Mouse (Mus musculus): ENCODE data around the gene 1700003H04Rik.

Gene 1700003H04Rik

DNA sequence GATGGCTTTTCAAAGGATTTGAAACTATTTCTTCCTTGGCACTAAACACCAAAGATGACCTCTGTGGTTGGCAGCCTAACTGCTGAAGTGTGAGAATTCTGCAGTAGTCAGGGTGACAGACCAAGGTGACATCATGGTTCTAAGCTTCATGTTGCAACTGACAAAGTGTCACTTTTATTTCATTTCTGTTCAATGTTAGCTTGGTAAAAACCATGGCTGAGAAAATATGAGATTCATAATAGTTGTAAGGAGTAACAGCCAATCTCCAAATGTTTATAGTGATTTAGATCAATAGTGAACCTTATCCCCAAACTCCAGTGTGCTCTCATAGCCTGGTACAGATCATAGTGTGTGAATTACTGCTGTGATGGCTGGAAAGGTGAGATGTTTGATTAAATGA, at the start of gene 1700003H04Rik:
Gene 1700003H04Rik, minus strand, starts transcription at position 101 of the 400 bp plus-strand sequence.
- DNase-seq: no peak

DNA sequence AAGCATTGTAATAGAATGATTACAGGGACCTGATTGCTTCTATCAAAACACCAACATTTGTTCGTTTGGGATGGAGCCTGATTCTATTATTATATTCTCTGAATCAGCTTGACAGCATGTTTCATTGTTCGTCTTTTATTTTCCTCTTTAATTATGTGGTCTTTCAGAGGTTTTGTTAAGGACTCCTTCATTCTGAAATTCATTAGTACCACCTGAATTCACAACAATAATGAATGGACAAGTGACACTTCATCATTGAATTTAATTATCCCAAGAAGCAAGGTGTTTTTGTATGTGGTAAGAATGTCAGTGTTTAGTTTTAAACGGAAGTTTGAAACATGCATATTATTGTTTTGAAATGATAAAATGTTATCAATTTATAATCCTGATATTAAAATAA, 42.1 kb upstream of the 1700003H04Rik start:
- DNase-seq: no peak

DNA sequence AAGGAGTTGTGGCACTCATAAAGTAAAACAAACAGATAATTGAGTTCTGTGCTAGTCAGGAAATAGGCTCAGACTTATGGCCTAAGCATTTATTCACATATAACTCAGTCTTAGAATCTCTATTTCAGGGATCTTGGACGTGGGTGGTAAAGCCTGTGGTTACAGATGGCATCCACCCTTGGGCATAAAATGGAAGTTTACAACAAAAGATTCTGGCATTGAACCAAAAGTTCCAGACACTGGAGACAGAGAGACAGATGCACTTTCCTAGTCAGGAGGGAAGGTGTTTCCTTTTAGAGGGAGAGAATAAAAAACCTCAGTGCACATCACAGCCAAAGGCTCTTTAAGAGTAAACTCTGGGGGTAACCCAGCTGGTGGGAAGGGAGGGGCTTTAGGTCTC, 32.4 kb upstream of the 1700003H04Rik start:
- DNase-seq: no peak

DNA sequence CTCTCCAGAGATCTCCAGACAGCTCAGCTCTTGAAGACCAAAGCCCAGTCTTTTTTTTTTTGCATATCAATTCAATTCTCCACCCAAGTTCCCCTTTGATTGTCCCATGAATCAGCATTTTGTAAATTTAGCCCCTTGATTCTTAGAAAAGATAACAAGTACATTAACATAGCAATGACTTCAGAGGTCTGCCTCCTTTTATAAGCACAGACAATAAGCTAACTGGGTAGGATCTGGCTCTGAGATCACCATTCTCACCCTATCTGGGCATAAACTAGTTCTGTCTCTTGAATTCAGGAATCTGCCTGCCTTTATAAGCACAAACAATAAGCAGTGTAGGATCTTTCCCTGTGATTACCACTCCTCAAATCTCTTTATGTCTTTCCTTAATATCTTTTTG, 29.1 kb upstream of the 1700003H04Rik start:
- DNase-seq: no peak

DNA sequence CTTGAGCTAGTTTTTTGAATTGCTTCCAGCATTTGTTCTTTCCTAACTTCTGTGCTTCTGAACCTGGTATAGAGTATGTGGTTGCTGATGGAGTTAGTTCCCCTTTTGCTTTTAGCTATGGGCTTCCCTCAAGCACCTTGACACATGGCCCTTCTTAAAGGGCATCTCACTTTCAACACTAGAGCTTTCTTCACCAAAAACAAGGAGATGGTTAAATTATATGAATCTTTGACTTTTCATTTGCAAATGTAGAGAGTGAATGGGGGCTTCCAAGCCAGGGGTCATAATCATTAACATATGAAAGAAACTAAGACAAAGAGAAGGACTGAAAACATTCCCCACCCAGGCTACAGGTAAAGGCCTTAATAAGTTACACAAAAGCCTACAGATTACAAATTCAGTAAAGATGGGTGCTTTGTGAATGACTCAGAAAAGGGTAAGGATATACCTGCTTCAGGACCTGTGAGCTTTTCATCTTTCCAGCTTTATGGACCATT, 25.2 kb upstream of the 1700003H04Rik start:
- no peak for DNase-seq

DNA sequence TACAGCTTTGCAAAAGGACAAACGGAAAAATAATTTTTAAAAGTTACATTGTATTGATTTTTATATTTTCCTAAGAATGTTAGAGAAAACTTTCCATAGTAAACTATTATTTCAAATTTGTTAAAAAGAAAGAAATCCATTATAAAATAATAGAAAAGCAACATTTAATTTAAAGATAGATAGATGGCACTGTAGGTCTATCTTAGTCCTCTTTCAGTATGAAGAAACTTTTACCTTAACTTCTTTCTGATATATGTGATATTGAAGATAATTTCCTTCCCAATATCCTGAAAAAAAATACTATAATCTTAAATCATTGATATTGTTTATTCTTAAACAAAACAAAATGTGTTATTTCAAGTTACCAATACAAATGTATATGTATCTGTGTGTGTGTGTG, 24.6 kb upstream of the 1700003H04Rik start:
- no peak for DNase-seq

GRCm38 (mm10) chr3:124597789-124598188, 16.9 kb upstream of the 1700003H04Rik start:
- no peak for DNase-seq

GRCm38 (mm10) chr3:124587534-124587933, 6.6 kb upstream of the 1700003H04Rik start:
- peak; percentile 5 for DNase-seq

GRCm38 (mm10) chr3:124585761-124586160, 4.9 kb upstream of the 1700003H04Rik start:
- DNase-seq: no peak

GRCm38 (mm10) chr3:124557317-124557716, 23.6 kb downstream of the 1700003H04Rik start:
- no peak for DNase-seq

DNA sequence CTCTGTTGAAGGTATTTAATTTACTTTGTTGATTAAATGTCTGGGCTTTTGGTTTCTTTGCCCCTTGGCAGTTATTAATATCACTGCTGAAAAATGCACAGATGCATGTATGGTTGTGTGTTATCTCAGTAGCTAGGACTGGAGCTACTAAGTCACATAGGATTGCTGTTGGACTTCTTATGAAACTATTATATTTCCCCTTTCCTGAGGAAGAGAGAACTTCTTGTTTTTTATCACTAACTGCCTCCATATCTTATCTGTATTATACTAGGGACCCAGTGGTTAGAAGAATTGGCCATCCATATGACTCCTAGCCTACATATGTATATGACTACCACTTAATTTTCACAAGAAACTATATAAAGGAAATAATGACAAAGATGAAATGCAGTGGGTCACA, 24.9 kb downstream of the 1700003H04Rik start:
- no peak for DNase-seq

GRCm38 (mm10) chr3:124555092-124555491, 25.8 kb downstream of the 1700003H04Rik start:
- no peak for DNase-seq

- DNase-seq: no peak
These were observed 32.0 kb downstream of the 1700003H04Rik start for GRCm38 (mm10) chr3:124548898-124549297.

GRCm38 (mm10) chr3:124538260-124538659, 42.6 kb downstream of the 1700003H04Rik start:
- no peak for DNase-seq

GRCm38 (mm10) chr3:124536602-124537001, 44.3 kb downstream of the 1700003H04Rik start:
- no peak for DNase-seq

DNA sequence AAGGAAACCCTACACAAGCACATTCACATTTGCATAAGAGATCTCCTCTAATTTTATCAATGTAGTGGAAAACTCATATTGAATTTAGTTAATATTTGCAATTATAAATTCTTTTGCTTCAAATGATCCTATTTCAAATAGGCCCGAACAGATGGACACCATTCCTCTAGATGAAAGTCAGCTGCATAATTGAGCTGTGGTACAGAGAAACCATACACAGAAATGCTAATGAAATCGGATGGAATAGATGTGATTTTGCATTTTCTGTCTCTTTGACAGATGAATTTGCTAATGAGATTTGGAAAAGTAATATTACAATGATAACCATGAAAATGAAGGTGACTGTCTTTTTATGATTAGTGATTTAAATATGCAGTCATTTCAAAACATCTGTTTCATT, 62.1 kb downstream of the 1700003H04Rik start:
- no peak for DNase-seq

Measured in kidney, adult 9 months (tissue).